Mouse (Mus musculus) kidney, embryonic 14.5 days (tissue): Measurements from ENCODE around the gene Ptpn23. TPM values are rescaled to one million over a fixed set of nuclear protein-coding genes. Genes with fewer than 3 reads are reported as not detected.
"Not testable (repeated sequence)": the region's sequence is repeated elsewhere in the genome, so short reads cannot be mapped to it uniquely, and the experiment has no call there.

ENCODE experiments used
- ATAC-seq: fragments of 200-750 bp; cut with Nextera tagmentation; 2 replicates; pipeline ENCODE4 v1.8.0; 2017; ENCODE audit warnings: moderate number of reproducible peaks, mild to moderate bottlenecking, moderate TSS enrichment, moderate library complexity; ENCODE audit not compliant: low FRiP score, low TSS enrichment
- H3K27ac ChIP-seq: fragments of 300-500 bp; sonication (generic); 2 replicates; pipeline ENCODE4 v1.5.1; 2014; ENCODE audit warnings: low read depth, mild to moderate bottlenecking, low read length, moderate library complexity, mixed read lengths
- H3K27me3 ChIP-seq: fragments of 300-500 bp; sonication (generic); 2 replicates; pipeline ENCODE4 v1.6.1; 2014; ENCODE audit warnings: mild to moderate bottlenecking, low read length; ENCODE audit not compliant: control insufficient read depth, insufficient read depth
- H3K36me3 ChIP-seq: fragments of 300-500 bp; sonication (generic); 2 replicates; pipeline ENCODE4 v1.6.1; 2014; ENCODE audit warnings: low read length, mixed read lengths; ENCODE audit not compliant: control insufficient read depth, insufficient read depth
- H3K4me1 ChIP-seq: fragments of 300-500 bp; sonication (generic); 2 replicates; pipeline ENCODE4 v1.6.1; 2014; ENCODE audit warnings: low read length, mixed read lengths; ENCODE audit not compliant: control insufficient read depth, insufficient read depth
- H3K4me2 ChIP-seq: fragments of 300-500 bp; sonication (generic); replicated peaks from 2 replicates; pipeline ENCODE4 v1.6.1; 2014; ENCODE audit warnings: low read depth, mild to moderate bottlenecking, low read length
- H3K4me3 ChIP-seq: fragments of 300-500 bp; sonication (generic); 2 replicates; pipeline ENCODE4 v1.5.1; 2014; ENCODE audit warnings: mild to moderate bottlenecking, low read length
- H3K9ac ChIP-seq: fragments of 300-500 bp; sonication (generic); 2 replicates; pipeline ENCODE4 v1.6.1; 2014; ENCODE audit warnings: low read depth, mild to moderate bottlenecking, low read length, moderate library complexity
- H3K9me3 ChIP-seq: fragments of 300-500 bp; sonication (generic); 2 replicates; pipeline ENCODE4 v1.6.1; 2016; ENCODE audit warnings: low read length; ENCODE audit not compliant: control insufficient read depth
- WGBS: fragments of 180-500 bp; shearing (Covaris S2); extraction: QIAGEN DNeasy Blood & Tissue Kit; methylation state at CpG from one replicate; pipeline ENCODE4 v1.1.7; 2014; 5-methylcytosine and 5-hydroxymethylcytosine counted together
- polyA plus RNA-seq: library from polyadenylated mRNA; unstranded; fragments of >200 nt; fragmentation: Nextera tagmentation; extraction: Ambion mirVana; gene quantifications from 2 replicates; pipeline ENCODE4 v1.2.1, GENCODE M21; 2014

Ptpn23 gene
- polyA plus RNA-seq, 1 experiment from 2014 or later = 18.6 TPM

DNA sequence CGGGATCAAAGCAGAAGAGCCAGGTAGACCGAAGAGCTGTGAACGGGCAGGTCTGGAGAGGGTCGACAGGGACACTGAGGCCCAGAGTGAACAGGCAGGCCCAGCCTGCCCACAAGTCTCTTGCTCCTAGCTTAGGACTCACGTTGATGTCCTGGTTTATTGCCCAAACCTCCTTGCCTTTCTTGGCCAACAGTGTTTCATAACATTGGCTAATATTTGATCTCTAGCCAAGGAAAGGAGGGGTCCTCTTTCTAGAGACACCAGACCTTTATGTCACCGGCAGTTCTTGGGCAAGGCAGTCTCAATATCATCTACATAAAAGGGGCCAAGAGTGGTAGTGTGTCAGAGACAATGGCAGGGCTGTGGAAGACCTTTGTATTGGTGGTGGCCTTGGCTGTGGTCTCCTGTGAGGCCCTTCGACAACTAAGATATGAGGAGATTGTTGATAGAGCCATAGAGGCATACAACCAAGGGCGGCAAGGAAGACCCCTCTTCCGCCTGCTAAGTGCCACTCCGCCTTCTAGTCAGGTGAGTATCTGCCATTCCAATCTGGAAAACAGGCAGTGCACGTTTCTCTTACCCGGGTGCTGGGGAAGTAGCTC lies 11.6 kb upstream of the Ptpn23 start, which contains the start of gene Ngp:
TSS of gene Ngp (plus strand) at position 237 of the 602 bp plus-strand sequence.
- Histone ChIP-seq H3K4me1 (no peaks in the 10 kb centered on the region), H3K9me3 (no peaks in the 10 kb centered on the region), H3K27ac (no peak within 1 kb of the TSS), H3K27me3 (no peaks in the 10 kb centered on the region), H3K4me2 (no peak within 1 kb of the TSS), H3K4me3 (no peak within 1 kb of the TSS), H3K36me3 (no peaks in the 10 kb centered on the region), H3K9ac (no peak within 1 kb of the TSS)
- WGBS = 90% methylated on average over 12 of the region's 12 CpGs
- ATAC-seq = no peak

GRCm38 (mm10) chr9:110413785-110414184 lies 5.8 kb upstream of the Ptpn23 start:
- Histone ChIP-seq H3K36me3 (no peaks in the 10 kb centered on the region), H3K4me1 (peaks cover 1% of the 10 kb centered on the region; the same call in 1 of the 2 replicates), H3K4me3 (no peak overlapping the region), H3K4me2 (no peak overlapping the region), H3K27ac (no peak overlapping the region), H3K9me3 (no peaks in the 10 kb centered on the region), H3K9ac (no peak overlapping the region), H3K27me3 (no peaks in the 10 kb centered on the region)
- 52% methylated on average over 9 of the region's 9 CpGs for WGBS
- ATAC-seq = no peak

GRCm38 (mm10) chr9:110412926-110413325 lies 4.9 kb upstream of the Ptpn23 start:
- Histone ChIP-seq H3K27me3 (no peaks in the 10 kb centered on the region), H3K4me1 (peaks cover 5% of the 10 kb centered on the region; the same call in 1 of the 2 replicates), H3K9me3 (no peaks in the 10 kb centered on the region), H3K4me3 (no peak overlapping the region), H3K27ac (no peak overlapping the region), H3K4me2 (no peak overlapping the region), H3K36me3 (no peaks in the 10 kb centered on the region), H3K9ac (no peak overlapping the region)
- WGBS = 80% methylated on average over 7 of the region's 7 CpGs
- no peak for ATAC-seq

GRCm38 (mm10) chr9:110410908-110411887 lies 3.2 kb upstream of the Ptpn23 start:
- peaks cover 11% of the 10 kb centered on the region for H3K4me1 ChIP-seq
- no peak overlapping the region for H3K4me2 ChIP-seq
- H3K9ac ChIP-seq = no peak overlapping the region
- H3K27me3 ChIP-seq = no peaks in the 10 kb centered on the region
- no peak overlapping the region for H3K4me3 ChIP-seq
- 41% methylated on average over 6 of the region's 6 CpGs for WGBS
- H3K27ac ChIP-seq = no peak overlapping the region
- H3K9me3 ChIP-seq = no peaks in the 10 kb centered on the region
- ATAC-seq = 0 out of 2 replicates have a peak, but pooled peaks have one; percentile 30
- H3K36me3 ChIP-seq = no peaks in the 10 kb centered on the region

DNA sequence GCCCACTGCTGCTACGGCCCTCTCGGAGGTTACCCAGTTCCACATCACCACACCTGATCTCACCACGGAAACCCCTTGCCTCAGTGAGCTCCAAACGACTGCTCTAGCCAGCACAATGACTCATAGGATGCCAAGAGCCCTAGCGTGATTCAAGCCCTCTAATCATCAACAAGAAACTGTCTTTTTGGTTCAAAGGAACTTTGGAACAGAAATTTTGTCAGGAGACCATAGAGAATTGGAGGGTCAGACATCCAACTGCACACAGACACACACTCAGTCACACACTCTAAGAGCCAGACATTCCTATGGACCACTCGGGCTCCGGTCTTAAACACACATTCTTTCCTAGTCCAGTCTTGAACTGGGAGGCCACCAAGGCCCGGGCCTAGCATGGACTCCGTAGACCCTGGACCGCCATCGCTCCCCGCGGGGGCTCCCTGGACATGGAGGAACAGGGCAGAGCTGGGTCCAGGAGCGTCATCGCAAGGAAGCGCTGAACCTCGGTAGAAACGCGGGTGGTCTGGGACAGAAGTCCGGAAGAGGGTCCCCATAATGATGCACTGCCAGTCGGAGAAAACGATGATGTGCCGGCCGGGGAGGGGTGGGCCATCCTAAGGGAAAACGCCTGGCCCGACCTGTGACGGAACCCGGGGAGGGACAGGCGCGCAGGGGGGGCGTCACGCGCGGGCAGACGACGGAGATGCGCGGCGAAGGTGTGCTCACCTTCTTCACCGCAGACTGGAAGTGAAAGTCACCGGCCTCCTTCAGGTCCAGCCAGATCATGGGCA lies 508 bp downstream of the Ptpn23 start:
- WGBS = 1% methylated on average over 41 of the region's 41 CpGs
- H3K27me3 ChIP-seq = no peaks in the 10 kb centered on the region
- no peaks in the 10 kb centered on the region for H3K9me3 ChIP-seq
- H3K9ac ChIP-seq = peak overlapping the region; percentile 88
- peaks cover 11% of the 10 kb centered on the region for H3K4me1 ChIP-seq
- 0 out of 2 replicates have a peak overlapping the region, but pooled peaks have one; percentile 17 for H3K27ac ChIP-seq
- H3K4me3 ChIP-seq = peak overlapping the region; percentile 90
- peak; percentile 65 for ATAC-seq
- no peaks in the 10 kb centered on the region for H3K36me3 ChIP-seq
- H3K4me2 ChIP-seq = peak overlapping the region; percentile 89

- ATAC-seq, H3K27me3 ChIP-seq, H3K4me2 ChIP-seq, H3K27ac ChIP-seq, H3K9me3 ChIP-seq, H3K36me3 ChIP-seq, H3K9ac ChIP-seq, H3K4me3 ChIP-seq, H3K4me1 ChIP-seq: not testable (repeated sequence)
- 92% methylated on average over 4 of the region's 4 CpGs for WGBS
These were observed 4.8 kb downstream of the Ptpn23 start for GRCm38 (mm10) chr9:110403240-110403639.

GRCm38 (mm10) chr9:110402731-110403130 lies 5.3 kb downstream of the Ptpn23 start:
- H3K27ac ChIP-seq = no peak overlapping the region
- H3K4me1 ChIP-seq = peaks cover 6% of the 10 kb centered on the region

GRCm38 (mm10) chr9:110400650-110401049 lies 7.4 kb downstream of the Ptpn23 start:
- no peak overlapping the region for H3K9ac ChIP-seq
- H3K27ac ChIP-seq = no peak overlapping the region
- no peaks in the 10 kb centered on the region for H3K4me1 ChIP-seq
- no peaks in the 10 kb centered on the region for H3K27me3 ChIP-seq
- H3K36me3 ChIP-seq = peaks cover 12% of the 10 kb centered on the region
- H3K9me3 ChIP-seq = no peaks in the 10 kb centered on the region
- no peak for ATAC-seq
- no peak overlapping the region for H3K4me2 ChIP-seq
- H3K4me3 ChIP-seq = no peak overlapping the region
- 79% methylated on average over 5 of the region's 5 CpGs for WGBS

More at GRCm38 (mm10) chr9:110402731-110403130, 5.3 kb downstream of the Ptpn23 start:
- Histone ChIP-seq H3K4me2 (no peak overlapping the region), H3K27me3 (no peaks in the 10 kb centered on the region), H3K9ac (no peak overlapping the region), H3K36me3 (peaks cover 4% of the 10 kb centered on the region; the same call in 1 of the 2 replicates), H3K9me3 (no peaks in the 10 kb centered on the region), H3K4me3 (no peak overlapping the region)
- no peak for ATAC-seq
- 96% methylated on average over 2 of the region's 2 CpGs for WGBS
